Mouse (Mus musculus) hindbrain, embryonic 12.5 days (tissue): ENCODE measurements around the gene Txnl4b. TPM values are rescaled to one million over a fixed set of nuclear protein-coding genes. Genes with fewer than 3 reads are reported as not detected.
A peak's percentile ranks its signal among the peaks of the same experiment; 100 is the strongest.

Experiments
- ATAC-seq: fragments of 200-750 bp; cut with Nextera tagmentation; 2 replicates; pipeline ENCODE4 v1.8.0; 2017; ENCODE audit warnings: moderate TSS enrichment; ENCODE audit not compliant: low FRiP score
- H3K27ac ChIP-seq: fragments of 300-500 bp; sonication (generic); 2 replicates; pipeline ENCODE4 v1.5.1; 2016; ENCODE audit warnings: mild to moderate bottlenecking
- H3K27me3 ChIP-seq: fragments of 300-500 bp; sonication (generic); 2 replicates; pipeline ENCODE4 v1.6.1; 2016; ENCODE audit warnings: mild to moderate bottlenecking
- H3K36me3 ChIP-seq: fragments of 300-500 bp; sonication (generic); 2 replicates; pipeline ENCODE4 v1.6.1; 2016; ENCODE audit warnings: mild to moderate bottlenecking
- H3K4me1 ChIP-seq: fragments of 300-500 bp; sonication (generic); 2 replicates; pipeline ENCODE4 v1.6.1; 2016
- H3K4me2 ChIP-seq: fragments of 300-500 bp; sonication (generic); replicated peaks from 2 replicates; pipeline ENCODE4 v1.6.1; 2016; ENCODE audit warnings: mild to moderate bottlenecking
- H3K4me3 ChIP-seq: fragments of 300-500 bp; sonication (generic); 2 replicates; pipeline ENCODE4 v1.5.1; 2016; ENCODE audit warnings: mild to moderate bottlenecking
- H3K9ac ChIP-seq: fragments of 300-500 bp; sonication (generic); 2 replicates; pipeline ENCODE4 v1.6.1; 2016; ENCODE audit warnings: mild to moderate bottlenecking, moderate library complexity
- H3K9me3 ChIP-seq: fragments of 300-500 bp; sonication (generic); replicated peaks from 2 replicates; pipeline ENCODE4 v1.6.1; 2016; ENCODE audit warnings: mild to moderate bottlenecking
- WGBS: fragments of 180-500 bp; shearing (Covaris S2); methylation state at CpG from one replicate; pipeline ENCODE4 v1.1.7; 2016; 5-methylcytosine and 5-hydroxymethylcytosine counted together
- polyA plus RNA-seq: library from polyadenylated mRNA; unstranded; fragments of >200 nt; fragmentation: Nextera tagmentation; extraction: Ambion mirVana; gene quantifications from 2 replicates; pipeline ENCODE4 v1.2.1, GENCODE M21; 2016

Txnl4b gene
- 24.9 and 25.8 TPM in 2 replicates for polyA plus RNA-seq

DNA sequence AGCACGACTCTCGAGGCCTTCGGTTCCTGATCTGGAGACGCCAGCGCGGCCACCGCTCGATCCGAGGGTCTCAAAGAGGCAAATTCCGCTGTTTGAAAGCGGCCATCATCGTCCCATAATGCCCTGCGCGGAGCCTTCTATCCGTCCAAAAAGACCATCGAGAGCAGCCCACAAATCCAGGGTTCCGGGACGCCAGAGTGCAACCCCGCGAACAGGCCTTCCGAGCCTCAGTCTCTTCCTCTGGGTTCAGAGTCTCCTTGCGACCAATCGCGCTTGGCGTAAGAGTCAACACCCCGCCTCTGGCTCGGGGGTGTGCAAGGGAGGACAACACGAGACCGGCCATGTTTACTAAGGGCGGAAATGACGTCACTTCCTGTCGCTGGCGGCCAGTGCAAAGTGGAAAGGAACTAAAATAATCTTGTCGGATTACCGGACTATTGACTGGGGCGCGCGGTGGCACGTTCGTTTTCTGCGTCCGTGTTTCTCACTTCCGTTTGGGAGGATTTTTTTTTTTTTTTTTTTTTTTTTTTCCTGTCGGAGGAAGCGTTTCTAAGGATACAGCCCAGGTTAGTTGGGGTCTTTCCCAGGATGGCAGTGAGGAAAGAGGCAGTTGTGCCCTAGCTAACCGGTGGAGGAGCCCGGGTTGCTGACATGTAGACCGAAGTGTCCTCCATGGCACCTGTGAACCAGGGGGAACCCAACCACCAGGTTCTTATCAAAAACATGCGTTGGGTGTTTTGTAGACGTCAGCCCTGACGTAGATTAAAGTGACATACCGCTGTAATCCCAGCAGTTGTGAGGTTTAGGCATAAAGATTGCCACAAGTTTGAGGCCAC lies at the start of gene Txnl4b, which contains the start of gene Dhx38:
Gene Txnl4b, plus strand, starts transcription at position 395 of the 836 bp plus-strand sequence.
Gene Dhx38, minus strand, starts transcription at position 364 of the 836 bp plus-strand sequence.
- Histone ChIP-seq H3K27me3 (no peaks in the 10 kb centered on the region), H3K9ac (peak within 1 kb of the TSS; percentile 90)

GRCm38 (mm10) chr8:109524008-109524407 lies 41.7 kb upstream of the Txnl4b start:
- H3K4me2 ChIP-seq = no peak overlapping the region
- 77% methylated on average over 2 of the region's 2 CpGs for WGBS
- H3K4me3 ChIP-seq = no peak overlapping the region
- H3K9ac ChIP-seq = no peak overlapping the region
- no peaks in the 10 kb centered on the region for H3K9me3 ChIP-seq
- H3K4me1 ChIP-seq = no peaks in the 10 kb centered on the region
- H3K27ac ChIP-seq = no peak overlapping the region
- no peak for ATAC-seq
- H3K36me3 ChIP-seq = no peaks in the 10 kb centered on the region
- no peaks in the 10 kb centered on the region for H3K27me3 ChIP-seq

More for the DNA sequence above, at the start of gene Txnl4b, which contains the start of gene Dhx38:
- Histone ChIP-seq H3K4me2 (peak within 1 kb of the TSS; percentile 78), H3K4me1 (peaks cover 17% of the 10 kb centered on the region), H3K4me3 (peak within 1 kb of the TSS; percentile 76), H3K27ac (peak within 1 kb of the TSS; percentile 84), H3K36me3 (peaks cover 37% of the 10 kb centered on the region), H3K9me3 (no peaks in the 10 kb centered on the region)
- peak; percentile 100 for ATAC-seq
- WGBS = under 1% methylated on average over 52 of the region's 52 CpGs

DNA sequence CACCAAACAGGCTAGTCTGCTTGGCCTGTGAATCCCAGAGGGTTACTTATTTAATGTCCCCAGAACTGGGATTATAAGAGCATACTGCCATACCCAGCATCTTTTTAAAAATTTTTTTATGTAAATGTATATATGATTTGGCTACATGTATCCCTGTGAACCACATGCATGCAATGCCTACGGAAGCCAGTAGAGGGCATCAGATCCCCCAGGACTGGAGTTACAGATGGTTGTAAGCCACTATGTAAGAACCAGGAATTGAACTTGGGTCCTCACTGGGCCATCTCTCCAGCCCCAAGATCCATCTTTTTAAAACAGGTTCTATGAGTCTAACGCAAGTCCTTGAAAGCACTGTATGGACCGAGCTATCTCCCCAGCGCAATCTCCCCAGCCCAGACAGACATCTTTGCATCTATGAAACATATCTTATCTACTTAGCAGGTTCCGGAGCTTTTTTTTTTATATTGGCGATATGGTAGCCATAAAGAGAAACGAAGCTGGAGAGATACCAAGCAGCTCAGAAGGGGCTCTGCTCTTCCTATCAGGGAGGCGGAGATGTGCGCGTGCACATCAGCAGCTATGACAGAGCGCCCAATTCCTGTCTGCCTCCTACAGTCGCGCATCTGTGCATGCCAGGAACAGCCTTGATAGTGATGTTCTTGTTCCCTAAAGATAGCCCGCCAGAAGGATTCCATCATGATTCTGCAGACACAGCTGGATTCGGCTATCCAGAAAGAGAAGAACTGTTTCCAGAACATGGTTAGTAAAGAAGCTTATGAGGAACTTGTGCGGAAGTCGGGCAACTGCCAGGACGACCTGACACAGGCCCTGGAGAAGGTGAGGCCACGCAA lies 30.3 kb upstream of the Txnl4b start:
- ATAC-seq = no peak
- WGBS = 90% methylated on average over 19 of the region's 19 CpGs
- no peaks in the 10 kb centered on the region for H3K27me3 ChIP-seq
- H3K36me3 ChIP-seq = no peaks in the 10 kb centered on the region
- H3K4me2 ChIP-seq = no peak overlapping the region
- no peak overlapping the region for H3K4me3 ChIP-seq
- no peak overlapping the region for H3K9ac ChIP-seq
- no peak overlapping the region for H3K27ac ChIP-seq
- no peaks in the 10 kb centered on the region for H3K9me3 ChIP-seq
- peaks cover 5% of the 10 kb centered on the region; the same call in 1 of the 2 replicates for H3K4me1 ChIP-seq

- Histone ChIP-seq H3K36me3 (no peaks in the 10 kb centered on the region), H3K9me3 (no peaks in the 10 kb centered on the region), H3K4me3 (no peak overlapping the region), H3K27ac (peak overlapping the region; percentile 67; the same call in 1 of the 2 replicates), H3K4me2 (peak overlapping the region; percentile 32; the same call in 1 of the 2 replicates), H3K9ac (no peak overlapping the region; the same call in 1 of the 2 replicates), H3K4me1 (peaks cover 5% of the 10 kb centered on the region; the same call in 1 of the 2 replicates), H3K27me3 (no peaks in the 10 kb centered on the region)
- ATAC-seq = peak; percentile 67
- WGBS = 7% methylated on average over 5 of the region's 5 CpGs
Observed at GRCm38 (mm10) chr8:109536703-109537102, 29.0 kb upstream of the Txnl4b start.

DNA sequence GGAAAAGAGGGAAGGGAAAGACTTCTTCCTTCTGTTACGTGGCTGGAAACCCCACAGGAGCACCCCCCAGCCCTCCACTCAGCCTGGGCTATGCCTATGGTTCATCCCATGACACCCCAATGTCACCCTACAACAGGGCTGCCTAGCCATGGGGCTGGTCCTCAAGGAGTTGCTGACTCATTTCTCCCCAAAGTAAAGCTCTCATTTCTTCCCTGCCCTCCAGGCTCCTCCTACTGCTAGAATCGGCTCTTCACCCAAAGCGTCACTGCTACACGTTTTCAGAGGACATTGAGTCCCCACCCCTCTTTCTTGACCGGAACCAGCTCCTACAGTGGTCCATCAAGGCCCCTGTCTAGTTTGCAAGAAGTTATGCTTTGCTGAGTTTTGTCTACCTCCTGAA lies 23.5 kb upstream of the Txnl4b start:
- Histone ChIP-seq H3K4me2 (no peak overlapping the region), H3K9ac (no peak overlapping the region), H3K9me3 (no peaks in the 10 kb centered on the region), H3K4me3 (no peak overlapping the region), H3K27me3 (no peaks in the 10 kb centered on the region), H3K27ac (no peak overlapping the region), H3K4me1 (no peaks in the 10 kb centered on the region), H3K36me3 (peaks cover 15% of the 10 kb centered on the region)
- WGBS = 75% methylated on average over 5 of the region's 5 CpGs
- ATAC-seq = no peak

DNA sequence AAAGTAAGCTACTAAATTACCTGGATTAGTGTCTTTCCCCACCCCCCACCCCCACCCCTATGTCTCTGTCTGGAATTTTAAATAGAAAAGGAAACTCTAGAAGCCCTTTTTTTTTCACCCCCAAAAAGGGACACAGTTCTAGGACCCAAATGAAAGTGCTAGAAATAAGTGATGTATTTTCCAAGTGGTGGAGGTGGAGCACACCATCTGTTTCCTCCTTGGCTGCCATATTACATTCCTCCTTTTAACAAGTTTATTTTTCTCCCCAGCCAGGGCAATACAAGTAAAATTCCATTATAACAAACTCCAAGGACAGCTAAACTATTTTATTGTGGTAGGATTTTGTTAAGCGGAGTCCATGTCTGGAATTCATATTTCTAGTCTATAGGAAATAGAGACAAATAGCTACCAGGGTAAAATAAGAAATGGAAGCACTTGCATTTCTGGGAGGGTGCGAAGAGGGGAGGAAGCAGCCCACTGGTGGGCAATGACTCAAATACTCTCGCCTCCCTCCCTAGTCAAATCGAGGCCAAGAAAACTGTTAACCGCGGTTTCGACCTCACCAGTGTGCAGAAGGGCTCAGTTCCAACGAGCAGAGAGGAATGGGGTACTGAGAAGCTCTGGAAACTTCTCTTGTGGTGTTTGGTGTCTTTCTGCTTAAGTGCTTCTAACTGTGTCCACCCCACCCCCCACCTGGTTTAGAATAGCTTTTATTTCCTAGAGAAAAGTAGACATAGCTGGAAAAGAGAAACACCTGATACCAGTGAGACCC lies 22.8 kb upstream of the Txnl4b start:
- peaks cover 22% of the 10 kb centered on the region for H3K36me3 ChIP-seq
- no peaks in the 10 kb centered on the region for H3K4me1 ChIP-seq
- no peak overlapping the region for H3K9ac ChIP-seq
- no peaks in the 10 kb centered on the region for H3K27me3 ChIP-seq
- 82% methylated on average over 8 of the region's 8 CpGs for WGBS
- no peaks in the 10 kb centered on the region for H3K9me3 ChIP-seq
- H3K27ac ChIP-seq = no peak overlapping the region
- no peak overlapping the region for H3K4me3 ChIP-seq
- ATAC-seq = no peak
- no peak overlapping the region for H3K4me2 ChIP-seq

- no peak overlapping the region for H3K9ac ChIP-seq
- no peaks in the 10 kb centered on the region for H3K9me3 ChIP-seq
- no peak overlapping the region for H3K4me2 ChIP-seq
- H3K4me1 ChIP-seq = no peaks in the 10 kb centered on the region
- no peak overlapping the region for H3K27ac ChIP-seq
- H3K36me3 ChIP-seq = peaks cover 34% of the 10 kb centered on the region
- 34% methylated on average over 3 of the region's 3 CpGs for WGBS
- ATAC-seq = no peak
- no peak overlapping the region for H3K4me3 ChIP-seq
- H3K27me3 ChIP-seq = no peaks in the 10 kb centered on the region
Observed at GRCm38 (mm10) chr8:109544049-109544448, 21.6 kb upstream of the Txnl4b start.

DNA sequence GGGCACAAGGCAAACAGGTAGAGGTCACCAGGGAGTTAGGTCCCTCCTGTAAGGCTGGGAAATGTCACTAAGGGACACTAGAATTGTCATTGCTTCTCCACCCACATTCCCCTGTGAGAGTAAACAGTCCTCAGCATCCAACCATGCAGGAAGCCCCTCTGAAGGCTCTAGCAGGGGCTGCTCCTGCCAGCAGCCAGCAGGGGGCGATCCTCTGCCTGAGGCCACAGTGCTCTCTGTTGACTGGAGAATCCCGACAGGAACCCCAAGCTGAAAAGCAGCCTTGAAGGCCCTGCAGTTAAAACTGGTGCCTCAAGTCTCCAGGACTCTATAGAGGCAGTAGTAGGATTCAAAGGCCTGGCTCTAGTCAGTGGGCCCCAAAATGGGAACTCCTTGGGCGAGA lies 14.0 kb upstream of the Txnl4b start:
- no peak for ATAC-seq

DNA sequence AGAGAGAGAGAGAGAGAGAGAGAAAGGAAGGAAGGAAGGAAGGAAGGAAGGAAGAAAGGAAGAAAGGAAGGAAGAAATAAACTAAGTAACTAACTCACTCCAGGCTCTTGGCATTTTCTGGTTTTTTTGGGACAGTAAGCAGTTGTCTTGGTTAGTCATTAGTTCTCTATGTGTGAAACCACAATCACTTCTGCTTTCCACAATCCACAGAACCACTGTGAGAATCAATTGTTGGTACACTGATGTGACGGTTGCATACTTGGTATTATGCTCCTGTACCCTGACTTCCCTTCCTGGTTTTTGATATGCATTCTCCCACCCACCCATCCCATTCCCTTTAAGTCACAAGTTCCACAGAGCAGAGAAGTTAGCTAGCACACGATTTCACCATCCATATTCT lies 1.8 kb upstream of the Txnl4b start:
- no peak overlapping the region for H3K4me3 ChIP-seq
- H3K9ac ChIP-seq = no peak overlapping the region
- no peak overlapping the region for H3K27ac ChIP-seq
- peak overlapping the region; percentile 78; the same call in 1 of the 2 replicates for H3K4me2 ChIP-seq
- 90% methylated on average over 2 of the region's 2 CpGs for WGBS
- H3K27me3 ChIP-seq = no peaks in the 10 kb centered on the region
- ATAC-seq = no peak
- peaks cover 17% of the 10 kb centered on the region for H3K4me1 ChIP-seq
- H3K36me3 ChIP-seq = peaks cover 39% of the 10 kb centered on the region
- H3K9me3 ChIP-seq = no peaks in the 10 kb centered on the region

More for the DNA sequence above, 14.0 kb upstream of the Txnl4b start:
- Histone ChIP-seq H3K27ac (no peak overlapping the region), H3K36me3 (peaks cover 99% of the 10 kb centered on the region), H3K4me3 (no peak overlapping the region), H3K4me2 (no peak overlapping the region), H3K27me3 (no peaks in the 10 kb centered on the region), H3K9me3 (no peaks in the 10 kb centered on the region), H3K9ac (no peak overlapping the region), H3K4me1 (no peaks in the 10 kb centered on the region)
- 44% methylated on average over 3 of the region's 3 CpGs for WGBS

DNA sequence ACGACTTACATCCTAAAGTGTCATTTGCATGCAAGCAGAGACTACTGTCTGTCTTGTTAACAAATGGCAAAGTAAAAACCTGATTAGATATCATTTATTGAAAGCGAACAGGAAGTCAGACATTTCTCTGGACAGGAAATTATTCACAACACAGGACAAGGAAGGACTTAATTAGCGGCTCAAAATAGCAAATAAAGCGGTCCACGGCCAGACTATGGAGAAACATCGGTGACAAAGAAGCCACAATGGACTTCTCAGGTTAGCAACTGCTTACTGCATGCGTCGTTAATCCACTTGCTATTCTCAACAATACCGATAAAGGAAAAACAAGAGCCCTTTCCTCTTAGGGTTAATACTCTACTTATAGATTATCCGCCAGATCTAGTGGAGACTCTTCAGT lies 926 bp upstream of the Txnl4b start:
- Histone ChIP-seq H3K27ac (peak overlapping the region; percentile 84), H3K9me3 (no peaks in the 10 kb centered on the region), H3K27me3 (no peaks in the 10 kb centered on the region), H3K9ac (peak overlapping the region; percentile 90), H3K36me3 (peaks cover 37% of the 10 kb centered on the region), H3K4me1 (peaks cover 17% of the 10 kb centered on the region), H3K4me2 (peak overlapping the region; percentile 78), H3K4me3 (peak overlapping the region; percentile 76)
- WGBS = 4% methylated on average over 10 of the region's 10 CpGs
- no peak for ATAC-seq

GRCm38 (mm10) chr8:109571139-109571538 lies 5.4 kb downstream of the Txnl4b start:
- H3K27ac ChIP-seq = no peak overlapping the region
- H3K9me3 ChIP-seq = no peaks in the 10 kb centered on the region
- H3K4me3 ChIP-seq = no peak overlapping the region
- H3K36me3 ChIP-seq = peaks cover 34% of the 10 kb centered on the region
- ATAC-seq = no peak
- peaks cover 7% of the 10 kb centered on the region for H3K4me1 ChIP-seq
- 92% methylated on average over 12 of the region's 12 CpGs for WGBS
- no peaks in the 10 kb centered on the region for H3K27me3 ChIP-seq
- no peak overlapping the region for H3K4me2 ChIP-seq
- no peak overlapping the region for H3K9ac ChIP-seq
